Mouse (Mus musculus): ENCODE results near the gene Fmod. TPM values are rescaled to one million over a fixed set of nuclear protein-coding genes. Genes with fewer than 3 reads are reported as not detected.

The Fmod gene
- total RNA-seq, 2 experiments from 2014 or later = 197 to 203 TPM

GRCm38 (mm10) chr1:134071411-134072018, 34.5 kb downstream of the Fmod start:
- intact Hi-C loops (cut with DNase I; ENCODE audit: low total_unique reads) = loop anchor here (5.0 kb wide), 1 partner anchor 36 kb away; no protein-coding TSS in a partner anchor
- no peak for DNase-seq

GRCm38 (mm10) chr1:134073061-134073564, 36.1 kb downstream of the Fmod start:
- intact Hi-C loops (cut with DNase I; ENCODE audit: low total_unique reads) = loop anchor here (5.0 kb wide), 1 partner anchor 34 kb away; no protein-coding TSS in a partner anchor
- no peak for DNase-seq

GRCm38 (mm10) chr1:134073658-134074057, 36.6 kb downstream of the Fmod start:
- intact Hi-C loops (cut with DNase I; ENCODE audit: low total_unique reads) = loop anchor here (5.0 kb wide), 1 partner anchor 34 kb away; no protein-coding TSS in a partner anchor
- DNase-seq = no peak

- no peak for DNase-seq
- intact Hi-C loops (cut with DNase I; ENCODE audit: low total_unique reads) = loop anchor here (5.0 kb wide), 1 partner anchor 33 kb away; no protein-coding TSS in a partner anchor
Observed at GRCm38 (mm10) chr1:134074184-134074583, 37.1 kb downstream of the Fmod start.

- no peak for DNase-seq
- intact Hi-C loops (cut with DNase I; ENCODE audit: low total_unique reads) = loop anchor here (5.0 kb wide), 1 partner anchor 33 kb away; no protein-coding TSS in a partner anchor
Observed at GRCm38 (mm10) chr1:134074606-134075005, 37.6 kb downstream of the Fmod start.

GRCm38 (mm10) chr1:134075532-134075931, 38.5 kb downstream of the Fmod start:
- intact Hi-C loops (cut with DNase I; ENCODE audit: low total_unique reads) = no loop called here

GRCm38 (mm10) chr1:134076789-134077188, 39.7 kb downstream of the Fmod start:
- no peak for DNase-seq
- intact Hi-C loops (cut with DNase I; ENCODE audit: low total_unique reads) = no loop called here

More at GRCm38 (mm10) chr1:134075532-134075931, 38.5 kb downstream of the Fmod start:
- DNase-seq = no peak

- DNase-seq = peak; percentile 61
- intact Hi-C loops (cut with DNase I; ENCODE audit: low total_unique reads) = no loop called here
Observed at GRCm38 (mm10) chr1:134077389-134078060, 40.5 kb downstream of the Fmod start.

GRCm38 (mm10) chr1:134078061-134078795, 41.2 kb downstream of the Fmod start:
- intact Hi-C loops (cut with DNase I; ENCODE audit: low total_unique reads) = no loop called here
- no peak for DNase-seq

- DNase-seq = peak; percentile 98
- intact Hi-C loops (cut with DNase I; ENCODE audit: low total_unique reads) = no loop called here
Observed at GRCm38 (mm10) chr1:134078802-134079476, 41.9 kb downstream of the Fmod start, which contains the start of gene Btg2. Gene Btg2, minus strand, starts transcription at chr1:134079120.

GRCm38 (mm10) chr1:134079477-134080163, 42.6 kb downstream of the Fmod start:
- intact Hi-C loops (cut with DNase I; ENCODE audit: low total_unique reads) = no loop called here
- DNase-seq = no peak

- intact Hi-C loops (cut with DNase I; ENCODE audit: low total_unique reads) = no loop called here
- no peak for DNase-seq
Observed at GRCm38 (mm10) chr1:134080406-134080805, 43.4 kb downstream of the Fmod start.

GRCm38 (mm10) chr1:134080881-134081450, 43.9 kb downstream of the Fmod start:
- intact Hi-C loops (cut with DNase I; ENCODE audit: low total_unique reads) = no loop called here
- no peak for DNase-seq

- intact Hi-C loops (cut with DNase I; ENCODE audit: low total_unique reads) = no loop called here
- peak; percentile 58 for DNase-seq
Observed at GRCm38 (mm10) chr1:134082987-134083516, 46.0 kb downstream of the Fmod start.

- intact Hi-C loops (cut with DNase I; ENCODE audit: low total_unique reads) = no loop called here
- DNase-seq = no peak
Observed at GRCm38 (mm10) chr1:134083676-134084075, 46.6 kb downstream of the Fmod start.

GRCm38 (mm10) chr1:134084128-134084527, 47.1 kb downstream of the Fmod start:
- intact Hi-C loops (cut with DNase I; ENCODE audit: low total_unique reads) = no loop called here
- DNase-seq = no peak

GRCm38 (mm10) chr1:134086017-134086416, 49.0 kb downstream of the Fmod start:
- DNase-seq = no peak
- intact Hi-C loops (cut with DNase I; ENCODE audit: low total_unique reads) = no loop called here

- DNase-seq = peak; percentile 78
- intact Hi-C loops (cut with DNase I; ENCODE audit: low total_unique reads) = no loop called here
Observed at GRCm38 (mm10) chr1:134086811-134087398, 49.9 kb downstream of the Fmod start.
